Mouse (Mus musculus) left cerebral cortex, adult 18-20 months (tissue): ENCODE results near the gene Pef1. TPM values are rescaled to one million over a fixed set of nuclear protein-coding genes. Genes with fewer than 3 reads are reported as not detected.
A peak's percentile ranks its signal among the peaks of the same experiment; 100 is the strongest.

Experiments
- DNase-seq, 2 experiments: peaks; one replicate each; pipeline ENCODE4 v3.0.0; 2021 to 2022; ENCODE audit warnings: low spot score in 2 of 2, mixed read lengths in 1 of 2
- total RNA-seq, 2 experiments: library from RNA; stranded (reverse); gene quantifications; 2 replicates each; pipeline ENCODE4 v1.2.3; 2021

Gene Pef1
- total RNA-seq, 2 experiments from 2014 or later, result 79.7 to 82.3 TPM

DNA sequence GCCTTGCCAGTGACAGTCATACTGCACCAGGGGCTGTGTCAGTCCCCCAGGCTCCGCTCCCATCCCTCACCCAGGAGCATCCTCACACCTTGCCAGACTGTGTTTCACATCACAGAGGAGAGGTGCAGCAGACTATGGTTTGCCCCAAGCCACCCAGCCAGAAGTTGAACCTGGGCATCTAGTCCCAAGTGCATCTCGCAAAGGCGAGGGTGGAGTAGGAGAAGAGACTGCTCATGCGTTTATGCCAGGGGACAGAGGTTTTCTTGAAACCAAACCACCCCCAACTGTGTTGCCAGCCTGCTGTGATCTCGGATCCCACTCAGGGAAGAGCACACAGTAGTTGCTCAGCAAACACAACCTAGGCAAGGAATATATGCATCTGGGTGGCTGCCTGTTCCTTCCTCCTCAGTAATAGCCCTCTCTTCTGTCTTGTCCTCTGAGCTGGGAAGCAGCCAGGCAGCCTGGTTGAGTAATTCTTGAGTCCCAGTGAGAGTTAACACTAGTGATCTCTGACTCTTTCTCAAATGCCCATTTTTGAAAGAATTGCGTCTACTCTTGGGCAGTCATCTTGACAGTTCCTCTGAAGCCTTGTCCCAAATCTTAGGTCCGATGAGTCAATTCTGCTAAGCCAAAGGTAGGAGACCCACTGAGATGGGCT is 29.2 kb downstream of the Pef1 start:
- DNase-seq, result no peak

DNA sequence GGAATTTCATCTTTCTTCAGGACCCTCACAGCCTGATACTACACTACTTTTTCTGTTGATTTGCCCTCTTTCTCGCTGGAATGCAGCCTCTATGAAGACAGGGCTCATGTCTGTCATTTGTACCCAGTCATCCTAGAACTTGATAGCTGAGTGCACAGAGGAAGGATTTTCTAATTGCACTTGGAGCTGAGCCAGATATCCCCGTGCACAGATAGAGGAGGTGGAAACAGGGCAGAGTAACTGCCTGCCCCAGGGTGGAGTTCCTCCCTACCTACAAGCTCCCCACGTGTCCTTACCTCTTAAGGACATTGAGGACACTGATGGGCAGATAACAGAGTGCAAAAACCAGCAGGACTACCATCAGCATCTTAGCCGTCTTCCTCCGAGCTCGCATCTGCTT is 31.0 kb downstream of the Pef1 start:
- DNase-seq, result no peak

DNA sequence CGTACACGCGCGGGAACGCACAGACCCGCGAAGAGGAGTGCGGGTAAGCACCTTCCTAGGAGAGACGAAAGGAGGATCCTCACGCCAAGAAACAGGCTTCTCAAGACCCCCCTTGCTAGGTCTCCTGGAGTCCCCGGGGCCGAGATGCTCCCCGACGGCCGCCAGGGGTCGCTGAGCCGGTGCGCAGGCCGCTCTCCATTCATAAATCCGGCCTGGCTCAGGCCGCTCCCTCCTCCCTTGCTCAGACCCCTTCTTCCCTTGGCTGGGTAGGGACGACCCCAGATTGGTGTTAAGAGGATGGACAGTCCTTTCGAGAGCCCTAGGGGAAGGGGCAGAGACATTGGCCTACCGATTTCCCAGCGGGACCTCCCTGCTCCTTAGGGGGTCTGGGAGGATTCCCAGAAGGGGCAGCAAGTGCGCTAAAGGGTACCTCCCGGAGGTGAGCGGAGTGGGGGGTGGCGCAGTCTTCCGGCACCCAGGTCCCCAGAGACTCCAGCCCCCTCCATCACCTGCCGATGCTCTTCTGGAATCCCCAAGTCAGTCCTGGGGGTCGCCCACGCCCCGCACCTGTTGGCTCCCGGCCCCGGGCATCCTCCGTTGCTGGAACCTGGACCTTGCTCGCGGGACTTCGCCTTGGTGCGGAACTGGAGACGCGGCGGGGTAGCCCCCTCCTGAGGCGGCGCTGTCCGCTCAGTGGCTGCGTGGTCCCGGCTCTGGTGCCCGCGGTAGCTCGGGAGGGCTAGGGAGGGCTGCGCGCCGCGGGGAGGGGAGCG is 36.3 kb downstream of the Pef1 start:
- peak; percentile 53 to 67 for DNase-seq

DNA sequence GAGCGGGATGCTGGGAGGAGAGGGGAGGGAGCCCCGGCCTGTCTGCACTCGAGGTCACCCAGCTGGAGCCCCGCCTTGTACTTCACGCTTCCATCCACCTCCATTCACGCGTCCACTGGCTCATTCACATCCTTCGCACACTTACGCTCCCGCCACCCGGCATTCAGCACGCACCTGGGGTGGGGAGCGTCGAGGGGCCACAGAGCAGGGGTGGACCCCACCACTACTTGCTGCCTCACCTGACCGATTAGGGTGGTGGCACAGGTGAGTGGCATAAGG is 36.8 kb downstream of the Pef1 start, which contains the start of gene Hcrtr1:
Hcrtr1 (minus strand) TSS at position 146 of the 279 bp plus-strand sequence.
- no peak for DNase-seq

DNA sequence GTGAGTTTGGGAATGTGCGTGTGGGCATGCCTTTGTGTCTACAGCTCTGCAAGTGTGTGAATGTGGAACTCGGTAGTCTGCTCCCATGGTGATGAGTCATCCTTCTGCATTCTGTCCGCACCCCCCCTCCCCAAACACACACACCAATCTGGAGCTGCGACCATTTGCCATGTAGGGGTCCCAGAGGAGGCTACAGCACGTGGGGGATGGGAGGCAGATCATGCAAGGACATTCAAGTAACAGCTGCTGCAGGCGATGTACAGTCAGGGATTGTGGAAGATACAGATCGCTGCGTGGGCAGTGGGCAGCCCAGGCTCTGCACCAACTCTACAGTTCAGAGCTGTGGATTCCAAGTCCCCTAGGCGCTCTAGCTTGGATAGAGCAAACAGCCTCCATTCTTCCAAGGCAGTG is 38.6 kb downstream of the Pef1 start:
- DNase-seq, result peak; percentile 52 to 71

DNA sequence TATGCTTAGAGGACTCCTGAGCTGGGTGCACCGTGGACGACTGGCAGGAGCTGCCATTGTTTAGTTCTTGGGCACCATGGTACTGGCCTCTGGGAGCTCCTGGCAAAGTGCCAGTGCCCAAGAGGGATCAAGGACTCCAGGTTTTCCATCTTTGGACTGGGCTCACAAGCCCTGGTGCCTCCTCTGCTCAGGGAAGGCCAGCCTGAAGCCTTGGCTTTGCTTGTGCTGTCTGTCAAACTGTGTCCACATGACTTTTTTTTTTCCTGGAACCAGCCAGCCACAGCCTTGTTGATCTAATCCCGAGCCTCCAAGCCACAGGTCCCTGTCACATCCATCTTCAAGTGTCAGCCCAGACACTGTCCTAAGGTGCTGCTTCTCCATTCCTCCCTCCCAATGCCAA is 39.4 kb downstream of the Pef1 start:
- no peak for DNase-seq

DNA sequence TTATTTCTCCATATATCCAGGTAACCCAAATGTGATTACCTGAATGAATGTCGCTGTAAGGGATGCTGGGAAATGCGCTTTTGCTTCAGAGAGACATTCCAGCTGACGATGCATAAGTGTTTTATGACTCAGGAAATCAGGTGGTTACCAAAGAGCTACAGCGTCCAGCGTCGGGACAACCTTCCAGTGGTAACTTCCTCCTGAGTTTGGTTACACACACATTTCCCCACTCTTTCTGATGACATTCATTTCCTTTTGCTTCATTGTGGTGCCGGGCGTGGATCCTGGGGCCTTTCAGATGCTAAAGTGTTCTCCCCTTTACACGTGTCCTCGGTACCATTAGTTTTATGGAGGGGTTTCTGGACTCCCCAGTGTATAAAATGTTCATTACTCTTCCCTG is 46.0 kb downstream of the Pef1 start:
- DNase-seq, result no peak

DNA sequence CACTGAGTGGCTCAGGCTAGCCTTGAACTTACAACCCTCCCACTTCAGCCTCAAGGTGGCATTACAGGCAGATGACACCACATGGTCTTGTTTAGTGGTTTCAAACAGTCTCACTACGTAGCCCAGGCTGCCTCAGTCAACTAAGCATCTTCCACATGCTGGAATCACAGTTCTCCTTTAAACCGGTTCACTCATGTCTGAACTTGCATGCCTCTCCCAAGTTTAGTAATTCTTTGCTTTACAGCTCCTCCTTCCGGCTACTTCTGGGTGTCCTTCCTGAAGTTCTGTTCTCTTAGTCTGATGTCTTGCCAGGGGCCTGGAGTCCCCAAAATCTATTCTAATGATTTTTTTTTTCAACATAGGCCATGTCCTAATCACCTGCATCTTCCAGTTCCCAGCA is 51.9 kb downstream of the Pef1 start:
- DNase-seq, result no peak

DNA sequence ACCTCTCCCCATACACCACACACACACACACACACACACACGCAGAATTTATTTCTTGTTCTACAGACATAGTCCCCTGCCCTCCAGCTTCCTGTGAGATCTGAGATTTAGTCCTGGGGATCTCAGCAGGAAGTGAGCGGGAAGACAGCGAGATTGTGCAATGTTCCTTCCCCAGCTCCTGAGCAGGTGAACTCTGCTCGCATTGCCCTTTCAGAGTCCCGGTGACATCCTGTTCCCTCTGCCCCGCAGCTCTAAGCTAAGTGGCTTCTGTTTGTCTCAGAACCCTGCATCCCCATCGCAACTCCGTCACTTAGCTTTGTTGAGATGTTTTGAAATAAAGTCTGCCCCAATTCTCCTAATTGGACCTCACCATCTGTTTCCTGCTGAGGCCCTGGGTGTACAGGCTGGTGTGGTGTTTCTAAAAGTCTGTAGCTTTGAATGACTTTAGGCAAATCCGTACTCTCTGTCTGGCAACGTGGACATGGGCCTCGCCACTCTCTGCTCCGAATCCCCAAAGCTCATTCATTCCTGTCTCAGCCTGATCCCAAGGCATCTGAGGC is 54.5 kb downstream of the Pef1 start:
- no peak for DNase-seq

DNA sequence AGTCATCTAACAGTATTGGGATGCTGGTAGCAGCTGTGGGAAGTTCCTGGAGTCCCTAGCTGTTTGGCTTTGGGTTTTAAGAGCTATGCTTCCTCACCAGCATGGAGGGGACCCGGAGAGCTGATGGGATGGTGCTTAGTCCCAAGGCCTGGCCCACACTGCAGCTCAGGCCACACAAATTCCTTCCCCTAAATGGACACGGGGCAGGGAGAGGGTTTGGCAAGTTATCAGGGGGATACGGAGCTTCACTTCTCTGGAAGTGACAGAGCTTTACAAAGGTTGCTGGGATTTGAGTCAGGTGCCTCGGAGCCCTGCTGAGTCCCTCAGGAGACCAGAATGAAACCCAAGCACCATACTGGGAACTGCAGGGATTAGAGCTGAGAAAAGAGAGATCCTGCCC is 59.0 kb downstream of the Pef1 start:
- DNase-seq, result no peak

DNA sequence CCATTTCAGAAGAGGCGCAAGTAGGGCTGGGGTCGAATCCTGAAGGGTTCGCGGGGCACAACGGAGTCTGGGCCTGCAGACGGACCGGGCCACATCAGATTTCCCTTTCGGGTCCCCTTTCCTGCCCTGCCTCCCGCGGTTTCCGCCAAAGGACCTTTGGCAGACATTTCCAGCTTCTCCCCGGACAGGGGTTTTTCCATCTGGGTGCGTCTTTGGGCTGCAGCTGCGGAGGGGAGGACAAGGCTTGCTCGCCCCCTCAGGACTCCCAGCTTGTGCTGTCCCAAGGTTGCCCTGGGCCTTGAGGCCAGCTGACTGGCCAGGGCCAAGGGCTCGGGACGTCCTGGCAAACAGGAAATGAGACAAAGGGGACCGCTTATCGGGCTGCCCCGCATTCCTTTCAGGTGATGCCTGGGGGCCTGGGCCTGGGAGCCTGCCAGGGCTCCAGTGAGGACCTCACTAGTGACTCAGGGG is 61.1 kb downstream of the Pef1 start:
- DNase-seq, result no peak

DNA sequence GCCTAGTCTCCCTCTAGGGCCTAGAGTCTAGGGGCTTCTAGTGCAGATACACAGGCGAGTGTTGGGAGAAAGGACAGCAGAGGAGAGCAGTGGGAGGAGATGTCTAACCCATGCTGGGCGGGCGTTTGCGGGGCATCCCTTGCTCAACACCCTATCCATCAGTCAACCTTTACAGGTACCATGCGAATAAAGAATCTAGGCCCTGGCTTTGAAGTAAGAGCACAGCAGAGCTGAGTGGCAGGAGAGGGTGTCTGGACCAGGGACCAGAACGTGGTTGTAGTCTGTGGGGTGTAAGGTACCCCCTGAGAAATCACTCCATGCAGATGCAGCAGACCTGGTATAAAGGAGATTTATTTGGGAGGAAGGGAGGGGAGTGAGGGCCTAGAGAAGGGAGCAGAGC is 61.8 kb downstream of the Pef1 start:
- no peak for DNase-seq

DNA sequence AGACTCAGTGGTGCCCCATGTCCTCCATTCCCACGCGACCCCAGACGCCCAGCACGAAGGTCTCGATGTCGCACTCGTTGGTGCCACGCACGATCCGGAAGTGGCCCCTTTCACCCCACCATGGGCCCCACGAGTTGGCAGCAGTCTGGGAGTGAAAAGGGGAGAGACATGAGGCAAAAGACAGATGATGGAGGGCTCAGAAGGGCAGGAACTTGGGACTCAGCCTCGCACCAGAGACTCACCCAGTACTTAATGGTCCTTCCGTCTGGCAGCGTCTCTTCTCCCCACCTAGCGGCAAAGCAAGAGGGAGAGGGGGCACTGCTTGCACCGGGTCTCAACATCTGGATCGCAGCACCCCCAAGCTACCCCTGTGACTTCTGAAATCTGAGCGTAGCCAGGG is 63.7 kb downstream of the Pef1 start:
- DNase-seq, result no peak

DNA sequence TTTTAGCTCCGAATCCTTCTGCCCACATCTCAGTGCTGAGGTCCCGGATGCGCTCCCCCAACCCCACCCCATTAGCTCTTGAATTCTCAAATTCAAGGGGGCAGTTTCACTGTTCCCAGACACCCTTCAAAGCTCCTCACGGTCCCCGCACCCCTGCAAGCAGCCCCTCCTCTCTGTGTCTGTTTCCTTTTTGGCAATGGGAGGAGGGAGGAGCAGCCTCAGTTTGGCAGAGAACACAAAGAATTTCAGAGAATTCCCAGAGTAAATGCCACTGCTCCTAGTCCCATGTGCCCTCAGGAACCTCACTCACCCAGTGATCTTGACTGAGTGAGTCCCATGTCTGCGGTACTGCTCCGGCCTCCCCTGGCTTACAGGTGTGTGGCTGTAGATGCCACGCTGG is 64.2 kb downstream of the Pef1 start:
- no peak for DNase-seq

DNA sequence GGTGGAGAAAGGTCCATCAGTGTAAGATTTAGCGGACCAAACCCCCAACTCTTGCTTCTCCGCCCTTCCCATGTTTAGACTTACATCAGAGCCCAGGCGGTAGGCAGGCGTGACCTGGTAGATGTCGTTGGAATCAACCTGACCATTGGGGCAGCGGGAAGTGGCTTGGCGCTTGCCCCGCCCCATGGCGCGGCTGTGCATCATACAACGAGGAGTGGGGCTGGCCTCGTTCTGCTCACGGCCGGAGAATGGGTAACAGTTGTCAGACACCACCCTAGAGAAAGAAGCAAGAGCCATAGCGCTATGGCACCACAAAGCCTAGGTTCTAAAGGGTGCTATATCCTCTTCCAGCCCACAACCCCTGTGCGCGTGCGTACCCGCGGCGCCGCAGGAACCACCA is 65.0 kb downstream of the Pef1 start:
- DNase-seq, result no peak

DNA sequence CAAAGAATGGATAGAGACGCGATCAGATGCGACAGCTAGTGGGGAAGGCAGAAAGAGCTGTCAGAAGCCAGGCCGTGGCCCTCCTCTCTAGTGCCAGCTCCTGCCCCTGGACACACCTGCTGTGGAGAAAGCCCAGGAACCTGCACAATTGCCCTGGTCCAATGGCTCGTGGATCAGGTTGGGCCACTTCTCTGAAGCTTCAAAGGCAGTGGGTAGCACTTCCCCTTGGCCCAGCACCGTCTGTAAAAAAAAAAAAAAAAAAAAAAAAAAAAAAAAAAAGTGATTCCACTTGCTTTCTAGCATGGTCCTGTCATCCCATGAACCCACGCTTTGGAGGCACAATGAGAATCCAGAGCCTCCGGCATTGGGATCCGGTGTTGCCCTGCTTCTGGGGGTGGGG is 65.5 kb downstream of the Pef1 start:
- no peak for DNase-seq

DNA sequence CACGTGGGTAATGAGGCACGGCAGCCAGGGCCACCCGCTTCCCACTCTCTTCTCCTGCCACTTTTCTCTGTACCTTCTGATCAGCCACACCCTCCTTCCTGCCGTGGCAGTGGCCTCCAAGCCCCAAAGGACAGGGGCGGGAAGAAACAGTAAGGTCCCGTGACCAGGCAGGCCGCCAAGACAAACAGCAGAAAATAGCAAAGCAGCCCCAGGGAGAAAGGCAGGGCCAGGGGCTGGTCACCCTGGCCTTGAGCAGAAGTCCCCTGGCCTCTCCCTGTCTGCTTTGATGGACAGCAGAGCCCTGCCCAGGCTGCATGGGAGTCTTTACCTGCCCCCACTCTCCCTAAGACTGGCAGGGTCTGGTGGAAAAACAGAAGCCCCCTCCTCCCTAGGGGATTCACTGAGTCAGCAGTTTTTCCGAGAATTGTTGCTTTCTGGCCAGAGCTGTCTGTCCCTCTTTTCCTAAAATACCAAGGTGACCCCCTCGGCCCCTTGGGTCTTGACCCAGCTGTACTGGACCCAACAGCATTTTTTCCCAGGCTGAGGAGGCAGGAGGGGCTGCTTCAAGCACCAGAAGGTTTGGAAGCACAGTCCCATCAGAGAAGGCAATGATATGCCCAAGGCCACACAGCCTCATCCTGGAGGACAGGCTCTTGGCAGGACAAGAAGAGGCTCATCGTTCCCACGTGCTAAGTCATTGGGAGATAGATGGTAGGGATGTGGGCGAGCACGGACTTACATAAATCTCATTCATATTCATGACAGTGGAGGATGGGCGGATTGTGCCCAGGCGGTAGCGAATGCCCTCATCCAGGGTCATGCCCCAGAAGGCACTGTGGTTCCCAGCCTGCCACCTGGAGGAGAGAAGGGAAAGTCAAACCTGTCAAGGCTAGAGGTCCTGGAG is 66.2 kb downstream of the Pef1 start:
- peak in 1 of 2 experiments; percentile 14 for DNase-seq

DNA sequence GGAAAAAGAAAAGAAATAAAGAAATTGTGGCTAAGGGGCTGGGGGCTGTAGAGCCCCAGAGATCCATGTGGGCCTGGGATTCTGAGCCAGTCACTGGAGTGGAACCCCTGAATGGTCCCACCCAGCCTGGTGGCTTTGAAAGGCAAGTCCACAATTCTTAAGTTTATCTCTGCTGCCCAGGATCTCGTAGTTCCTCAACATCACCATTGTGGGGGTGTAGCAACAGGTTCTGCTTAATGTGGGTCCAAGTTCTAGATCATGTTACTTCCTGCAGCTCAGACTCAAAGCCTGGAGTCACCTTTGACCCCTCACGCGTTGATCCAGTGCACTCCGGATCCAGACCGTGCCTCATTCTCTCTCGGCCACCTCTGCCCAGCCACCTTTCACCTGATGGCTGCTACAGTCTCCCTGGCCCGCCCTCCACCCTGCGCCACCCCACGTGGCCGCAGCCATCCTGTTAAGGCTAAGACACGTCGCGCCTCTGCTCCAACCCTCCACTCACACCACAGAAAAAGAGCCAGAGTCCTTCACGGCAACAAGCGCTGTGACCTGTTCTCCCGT is 67.1 kb downstream of the Pef1 start:
- DNase-seq, result no peak

DNA sequence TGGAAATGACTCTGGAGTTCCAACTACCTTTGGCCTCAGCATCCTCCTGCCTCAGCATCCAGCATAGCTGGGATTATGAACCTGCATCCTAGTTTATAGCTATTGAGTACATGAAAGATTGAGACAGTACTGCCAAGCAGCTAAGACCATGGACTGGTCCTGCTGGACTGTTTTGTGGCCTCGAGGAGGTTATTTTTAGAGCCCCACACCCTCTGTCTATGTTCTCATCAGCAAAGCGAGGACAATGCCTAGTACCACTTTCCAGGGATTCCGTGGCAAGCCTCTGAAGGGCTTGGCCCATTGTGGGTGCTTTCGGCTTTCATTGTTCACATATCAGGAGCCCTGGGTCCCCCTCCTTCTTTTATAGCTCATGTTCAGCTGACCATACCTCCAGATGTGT is 68.0 kb downstream of the Pef1 start:
- DNase-seq, result no peak

DNA sequence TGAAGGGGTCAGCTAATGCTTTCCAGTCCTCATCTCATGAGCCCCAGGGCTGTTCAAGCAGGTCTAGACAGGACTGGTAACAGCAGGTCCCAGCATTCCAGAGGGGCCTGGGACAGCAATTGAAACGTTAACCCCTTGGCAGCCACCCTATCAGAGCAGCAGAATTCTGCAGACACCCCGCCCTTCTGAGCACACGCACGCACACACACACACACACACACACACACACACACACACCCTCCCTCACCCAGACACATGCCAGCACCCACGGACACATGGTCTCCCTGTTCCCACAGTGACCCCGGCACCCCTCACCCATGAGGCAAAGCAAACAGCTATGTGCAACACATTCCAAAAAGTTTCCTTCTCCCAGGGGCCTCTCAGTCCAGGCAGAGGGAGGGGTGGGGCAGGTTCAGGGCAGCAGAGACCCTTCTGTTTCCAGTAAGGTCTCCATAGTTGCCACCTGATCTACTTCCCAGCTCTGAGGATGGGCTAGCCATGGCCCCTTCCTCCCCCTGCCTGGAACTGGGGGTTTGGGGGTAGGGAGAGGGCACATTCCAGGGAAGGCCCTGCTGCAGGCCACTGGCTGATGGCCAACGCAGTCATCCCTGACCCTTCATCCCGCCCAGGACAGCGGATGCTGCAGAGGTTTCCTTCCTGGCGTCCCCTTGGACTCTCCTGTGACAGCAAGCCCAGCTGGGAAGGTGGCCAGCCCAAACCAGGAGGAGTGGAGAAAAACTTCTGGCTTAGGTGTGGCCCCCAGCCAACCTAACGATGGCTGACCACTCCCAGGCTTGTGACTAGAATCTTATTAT is 69.8 kb downstream of the Pef1 start:
- no peak for DNase-seq
